Mouse (Mus musculus) small intestine, adult 2 months (tissue): ENCODE results near the gene Akt2.

ENCODE experiments used
- CTCF ChIP-seq: fragments of 200-500 bp; IDR thresholded peaks from 2 replicates; pipeline ENCODE4 v1.5.1; 2012; ENCODE audit warnings: low read depth, mild to moderate bottlenecking, control low read depth, inconsistent platforms, low read length, moderate library complexity, mixed read lengths; ENCODE audit not compliant: insufficient replicate concordance, insufficient read length; ENCODE audit errors: extremely low read depth
- POLR2A ChIP-seq: fragments of 200-500 bp; IDR thresholded peaks from 2 replicates; pipeline ENCODE4 v1.6.1; 2012; ENCODE audit warnings: low read depth, mild to moderate bottlenecking, control low read depth, inconsistent platforms, low read length, moderate library complexity

DNA sequence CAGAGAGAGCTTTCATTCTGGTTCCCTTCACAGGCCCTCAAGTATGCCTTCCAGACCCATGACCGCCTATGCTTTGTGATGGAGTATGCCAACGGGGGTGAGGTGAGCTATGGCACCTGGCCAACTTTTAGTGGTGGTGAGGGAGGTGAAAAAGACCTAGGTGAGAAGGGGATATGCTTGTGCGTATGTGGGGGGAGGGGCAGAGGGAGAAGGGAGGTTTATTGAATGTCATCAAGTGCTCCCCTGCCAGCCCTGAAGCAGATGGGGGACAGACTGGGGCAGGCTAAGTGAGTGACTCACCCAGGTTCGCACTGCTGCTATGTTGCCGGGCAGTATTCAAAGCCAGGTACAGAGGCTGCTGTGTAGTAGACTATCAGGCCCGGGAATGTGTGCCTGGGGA lies 41.8 kb downstream of the Akt2 start:
- no peak for TF ChIP-seq CTCF
- no peak for TF ChIP-seq POLR2A
